Mouse (Mus musculus) liver, embryonic 11.5 days (tissue): Measurements from ENCODE around the gene Rora. TPM values are rescaled to one million over a fixed set of nuclear protein-coding genes. Genes with fewer than 3 reads are reported as not detected.

Source experiments
- ATAC-seq: fragments of 200-750 bp; cut with Nextera tagmentation; replicated peaks from 2 replicates; pipeline ENCODE4 v1.8.0; 2017; ENCODE audit warnings: moderate number of reproducible peaks, mild to moderate bottlenecking, moderate TSS enrichment, moderate library complexity; ENCODE audit not compliant: low FRiP score
- DNase-seq: peaks from one replicate; pipeline ENCODE4 v3.0.0-alpha.2; 2017; ENCODE audit warnings: low spot score
- H3K27ac ChIP-seq: fragments of 300-500 bp; sonication (generic); 2 replicates; pipeline ENCODE4 v1.5.1; 2014; ENCODE audit warnings: mild to moderate bottlenecking, low read depth, low read length, control low read depth
- H3K27me3 ChIP-seq: fragments of 300-500 bp; sonication (generic); replicated peaks from 2 replicates; pipeline ENCODE4 v1.6.1; 2014; ENCODE audit warnings: low read length, mixed read lengths; ENCODE audit not compliant: control insufficient read depth, insufficient read depth
- H3K36me3 ChIP-seq: fragments of 300-500 bp; sonication (generic); 2 replicates; pipeline ENCODE4 v1.6.1; 2014; ENCODE audit warnings: mild to moderate bottlenecking, low read length, moderate library complexity, mixed read lengths; ENCODE audit not compliant: control insufficient read depth, insufficient read depth
- H3K4me1 ChIP-seq: fragments of 300-500 bp; sonication (generic); replicated peaks from 2 replicates; pipeline ENCODE4 v1.6.1; 2014; ENCODE audit warnings: low read length, mixed read lengths; ENCODE audit not compliant: control insufficient read depth, insufficient read depth
- H3K4me2 ChIP-seq: fragments of 300-500 bp; sonication (generic); 2 replicates; pipeline ENCODE4 v1.6.1; 2014; ENCODE audit warnings: mild to moderate bottlenecking, control low read depth, moderate library complexity
- H3K4me3 ChIP-seq: fragments of 300-500 bp; sonication (generic); 2 replicates; pipeline ENCODE4 v1.5.1; 2014; ENCODE audit warnings: low read depth, low read length, control low read depth
- H3K9ac ChIP-seq: fragments of 300-500 bp; sonication (generic); 2 replicates; pipeline ENCODE4 v1.6.1; 2014; ENCODE audit warnings: low read depth, low read length, control low read depth
- H3K9me3 ChIP-seq: fragments of 300-500 bp; sonication (generic); 2 replicates; pipeline ENCODE4 v1.6.1; 2016; ENCODE audit warnings: low read length, inconsistent platforms, mixed read lengths; ENCODE audit not compliant: control insufficient read depth
- WGBS: fragments of 180-500 bp; shearing (Covaris S2); extraction: QIAGEN DNeasy Blood & Tissue Kit; methylation state at CpG from one replicate; pipeline ENCODE4 v1.1.7; 2014; 5-methylcytosine and 5-hydroxymethylcytosine counted together
- polyA plus RNA-seq: library from polyadenylated mRNA; unstranded; fragments of >200 nt; fragmentation: Nextera tagmentation; extraction: Ambion mirVana; gene quantifications from 2 replicates; pipeline ENCODE4 v1.2.1, GENCODE M21; 2014

Gene Rora
- polyA plus RNA-seq, 1 experiment from 2014 or later, result 4.3 TPM

- Histone ChIP-seq H3K9ac (no peak overlapping the region), H3K4me1 (no peaks in the 10 kb centered on the region), H3K4me2 (no peak overlapping the region), H3K36me3 (no peaks in the 10 kb centered on the region), H3K9me3 (no peaks in the 10 kb centered on the region), H3K27ac (no peak overlapping the region), H3K4me3 (no peak overlapping the region), H3K27me3 (0 out of 2 replicates have a peak, but pooled peaks cover under 1% of the 10 kb centered on the region)
- DNase-seq (no peak), ATAC-seq (no peak)
- WGBS, result 75% methylated on average over 9 of the region's 9 CpGs
These were observed 653.3 kb downstream of the Rora start for GRCm38 (mm10) chr9:69306734-69307528.

- H3K27me3 ChIP-seq, result no peaks in the 10 kb centered on the region
- H3K4me3 ChIP-seq, result no peak overlapping the region
- H3K9me3 ChIP-seq, result no peaks in the 10 kb centered on the region
- DNase-seq (no peak), ATAC-seq (no peak)
- no peak overlapping the region for H3K9ac ChIP-seq
- H3K27ac ChIP-seq, result no peak overlapping the region
- H3K36me3 ChIP-seq, result no peaks in the 10 kb centered on the region
- H3K4me2 ChIP-seq, result no peak overlapping the region
- H3K4me1 ChIP-seq, result no peaks in the 10 kb centered on the region
- WGBS, result 84% methylated on average over 11 of the region's 11 CpGs
These were observed 654.4 kb downstream of the Rora start for GRCm38 (mm10) chr9:69307974-69308373.

DNA sequence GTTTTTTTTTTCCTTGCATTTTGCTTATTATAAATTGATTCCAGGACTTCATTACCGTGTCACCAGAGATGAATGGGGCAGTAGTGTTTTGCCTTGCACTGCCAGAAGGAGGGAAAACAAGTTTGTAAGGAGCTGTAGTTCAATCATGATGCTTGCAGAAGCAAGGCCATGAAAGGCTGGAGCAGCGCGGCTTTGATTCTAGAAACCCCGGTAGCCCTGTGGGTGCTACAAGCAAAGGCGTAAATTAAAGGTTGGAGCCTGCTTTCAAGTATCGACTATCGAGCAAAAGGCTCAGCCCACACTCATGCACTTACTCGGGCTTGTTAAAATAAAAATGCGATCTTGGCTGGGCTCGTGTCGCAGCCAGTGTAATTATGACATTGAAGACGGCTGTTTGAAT, 656.9 kb downstream of the Rora start:
- H3K9me3 ChIP-seq, result no peaks in the 10 kb centered on the region
- no peak overlapping the region for H3K9ac ChIP-seq
- H3K4me3 ChIP-seq, result no peak overlapping the region
- 60% methylated on average over 12 of the region's 12 CpGs for WGBS
- no peaks in the 10 kb centered on the region for H3K36me3 ChIP-seq
- H3K4me2 ChIP-seq, result no peak overlapping the region
- ATAC-seq, result no peak
- no peaks in the 10 kb centered on the region for H3K4me1 ChIP-seq
- H3K27me3 ChIP-seq, result no peaks in the 10 kb centered on the region
- DNase-seq, result no peak
- H3K27ac ChIP-seq, result no peak overlapping the region

GRCm38 (mm10) chr9:69313297-69313696, 659.7 kb downstream of the Rora start:
- ATAC-seq (no peak), DNase-seq (no peak)
- WGBS, result 66% methylated on average over 3 of the region's 3 CpGs

DNA sequence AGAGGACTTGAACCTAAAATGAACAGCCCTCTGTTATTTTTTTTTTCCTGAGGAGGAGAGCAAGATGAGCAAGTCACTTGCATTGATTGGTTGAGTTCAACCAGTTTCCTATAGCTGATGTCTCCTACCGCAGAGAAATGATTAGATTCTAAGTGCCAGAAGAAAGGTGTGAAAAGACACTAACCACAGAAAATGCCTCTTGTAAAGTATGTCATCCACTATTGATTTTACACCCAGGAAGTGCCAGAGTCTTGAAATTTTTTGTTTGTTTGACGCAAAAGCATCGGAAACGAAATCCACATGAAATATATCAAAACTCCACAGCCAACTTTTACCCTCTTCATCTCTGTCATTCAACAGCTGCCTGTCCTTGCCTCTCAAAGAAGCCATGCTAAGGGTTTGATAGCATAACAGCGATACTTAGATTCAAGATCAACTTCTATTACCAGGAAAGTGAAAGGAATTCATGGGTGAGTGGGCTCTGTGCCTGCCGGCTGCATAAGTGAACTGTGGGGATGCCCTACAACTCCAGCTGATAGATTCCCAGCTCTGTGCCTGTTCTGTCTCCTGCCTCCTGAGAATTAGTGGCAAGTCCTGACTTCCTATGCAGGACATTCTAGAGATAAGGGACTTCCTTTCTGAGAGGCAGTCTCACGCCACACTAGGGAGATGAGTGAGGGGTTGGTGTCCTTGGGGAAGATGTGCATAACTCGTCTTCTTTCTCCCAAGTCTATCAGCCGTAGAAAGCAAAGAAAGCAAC, 661.0 kb downstream of the Rora start:
- no peaks in the 10 kb centered on the region for H3K27me3 ChIP-seq
- H3K4me3 ChIP-seq, result no peak overlapping the region
- no peaks in the 10 kb centered on the region for H3K9me3 ChIP-seq
- DNase-seq (no peak), ATAC-seq (no peak)
- WGBS, result 61% methylated on average over 9 of the region's 9 CpGs
- no peaks in the 10 kb centered on the region for H3K36me3 ChIP-seq
- H3K4me1 ChIP-seq, result no peaks in the 10 kb centered on the region
- H3K27ac ChIP-seq, result no peak overlapping the region
- no peak overlapping the region for H3K9ac ChIP-seq
- H3K4me2 ChIP-seq, result no peak overlapping the region

More at GRCm38 (mm10) chr9:69313297-69313696, 659.7 kb downstream of the Rora start:
- H3K9me3 ChIP-seq, result no peaks in the 10 kb centered on the region
- H3K27me3 ChIP-seq, result no peaks in the 10 kb centered on the region
- H3K4me1 ChIP-seq, result no peaks in the 10 kb centered on the region
- H3K9ac ChIP-seq, result no peak overlapping the region
- no peak overlapping the region for H3K4me3 ChIP-seq
- H3K4me2 ChIP-seq, result no peak overlapping the region
- no peaks in the 10 kb centered on the region for H3K36me3 ChIP-seq
- no peak overlapping the region for H3K27ac ChIP-seq

- Histone ChIP-seq H3K27ac (no peak overlapping the region), H3K36me3 (no peaks in the 10 kb centered on the region), H3K4me2 (no peak overlapping the region), H3K4me3 (no peak overlapping the region), H3K9ac (no peak overlapping the region), H3K9me3 (no peaks in the 10 kb centered on the region), H3K27me3 (no peaks in the 10 kb centered on the region), H3K4me1 (peaks cover 2% of the 10 kb centered on the region; the same call in 1 of the 2 replicates)
- ATAC-seq (no peak), DNase-seq (no peak)
- WGBS, result 72% methylated on average over 3 of the region's 3 CpGs
These were observed 664.0 kb downstream of the Rora start for GRCm38 (mm10) chr9:69317527-69318115.

DNA sequence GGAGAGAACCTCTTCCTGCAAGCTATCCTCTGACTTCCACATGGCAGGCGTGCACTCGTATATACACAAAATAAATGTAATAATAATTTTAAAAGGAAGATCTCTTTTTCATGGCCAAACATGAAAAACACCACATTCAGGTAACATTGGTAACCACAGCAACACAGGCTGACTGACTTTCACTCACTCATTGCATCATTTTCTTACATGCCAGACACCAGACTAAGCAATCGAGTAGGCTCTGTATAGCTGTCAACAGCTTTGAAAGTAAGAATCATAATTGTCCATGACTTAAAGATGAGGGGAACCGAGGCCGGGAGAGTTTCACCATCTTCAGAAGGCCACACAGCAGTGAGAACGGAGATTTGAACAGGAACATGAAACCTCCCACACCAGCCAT, 665.8 kb downstream of the Rora start:
- Histone ChIP-seq H3K36me3 (no peaks in the 10 kb centered on the region), H3K27me3 (no peaks in the 10 kb centered on the region), H3K4me3 (no peak overlapping the region), H3K9ac (no peak overlapping the region), H3K4me1 (peaks cover 13% of the 10 kb centered on the region), H3K27ac (no peak overlapping the region), H3K4me2 (no peak overlapping the region), H3K9me3 (no peaks in the 10 kb centered on the region)
- 78% methylated on average over 6 of the region's 6 CpGs for WGBS
- DNase-seq, result no peak
- no peak for ATAC-seq

DNA sequence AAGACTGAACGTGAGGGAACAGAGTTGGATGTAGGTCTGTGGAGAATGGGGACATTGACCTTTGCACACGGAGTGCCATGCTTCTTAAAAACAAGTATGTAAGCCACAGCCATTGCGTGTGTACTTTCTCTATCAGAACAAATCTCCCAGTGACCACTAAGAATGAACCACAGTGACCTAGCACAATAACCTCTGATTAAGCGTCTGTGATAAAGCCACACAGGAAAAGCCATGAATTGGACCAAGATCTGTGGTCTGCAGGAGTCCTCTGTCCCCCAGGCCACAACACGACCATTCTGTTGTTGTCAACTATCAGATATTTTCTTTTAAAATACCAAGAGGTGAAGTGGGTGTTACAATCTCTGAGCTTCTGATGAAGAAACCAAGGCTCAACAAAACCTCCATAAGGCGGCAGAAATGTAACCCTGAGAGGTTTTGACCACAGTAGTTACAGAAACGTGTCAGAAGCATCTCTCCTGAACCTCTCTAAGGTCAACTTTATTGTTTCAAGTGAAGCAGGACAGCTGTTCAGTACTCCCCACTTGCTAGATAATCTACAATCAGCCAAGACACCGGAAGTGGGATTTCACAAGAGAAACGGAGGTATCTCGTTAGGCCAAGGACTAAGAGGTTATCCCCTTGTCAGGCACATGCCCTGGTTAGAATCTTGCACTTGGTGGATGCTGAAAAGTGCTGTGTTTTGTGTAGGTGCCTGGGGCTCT, 666.5 kb downstream of the Rora start:
- H3K4me3 ChIP-seq, result no peak overlapping the region
- no peak for DNase-seq
- H3K4me1 ChIP-seq, result peaks cover 13% of the 10 kb centered on the region
- no peak overlapping the region for H3K9ac ChIP-seq
- no peaks in the 10 kb centered on the region for H3K36me3 ChIP-seq
- no peaks in the 10 kb centered on the region for H3K27me3 ChIP-seq
- ATAC-seq, result no peak
- no peak overlapping the region for H3K4me2 ChIP-seq
- WGBS, result 41% methylated on average over 10 of the region's 10 CpGs
- H3K9me3 ChIP-seq, result no peaks in the 10 kb centered on the region
- H3K27ac ChIP-seq, result no peak overlapping the region
